Mouse (Mus musculus) layer of hippocampus, adult 8-10 months (tissue): ENCODE results near the gene Gm21969. TPM values are rescaled to one million over a fixed set of nuclear protein-coding genes. Genes with fewer than 3 reads are reported as not detected.
A peak's percentile ranks its signal among the peaks of the same experiment; 100 is the strongest.

Experiments used
- DNase-seq, 2 experiments: peaks; one replicate each; pipeline ENCODE4 v3.0.0; 2022; ENCODE audit warnings: low spot score in 2 of 2
- total RNA-seq, 4 experiments: library from RNA; stranded (reverse); gene quantifications; 2 replicates each; pipeline ENCODE4 v1.2.4; 2022

Gene Gm21969
- total RNA-seq, result not detected

DNA sequence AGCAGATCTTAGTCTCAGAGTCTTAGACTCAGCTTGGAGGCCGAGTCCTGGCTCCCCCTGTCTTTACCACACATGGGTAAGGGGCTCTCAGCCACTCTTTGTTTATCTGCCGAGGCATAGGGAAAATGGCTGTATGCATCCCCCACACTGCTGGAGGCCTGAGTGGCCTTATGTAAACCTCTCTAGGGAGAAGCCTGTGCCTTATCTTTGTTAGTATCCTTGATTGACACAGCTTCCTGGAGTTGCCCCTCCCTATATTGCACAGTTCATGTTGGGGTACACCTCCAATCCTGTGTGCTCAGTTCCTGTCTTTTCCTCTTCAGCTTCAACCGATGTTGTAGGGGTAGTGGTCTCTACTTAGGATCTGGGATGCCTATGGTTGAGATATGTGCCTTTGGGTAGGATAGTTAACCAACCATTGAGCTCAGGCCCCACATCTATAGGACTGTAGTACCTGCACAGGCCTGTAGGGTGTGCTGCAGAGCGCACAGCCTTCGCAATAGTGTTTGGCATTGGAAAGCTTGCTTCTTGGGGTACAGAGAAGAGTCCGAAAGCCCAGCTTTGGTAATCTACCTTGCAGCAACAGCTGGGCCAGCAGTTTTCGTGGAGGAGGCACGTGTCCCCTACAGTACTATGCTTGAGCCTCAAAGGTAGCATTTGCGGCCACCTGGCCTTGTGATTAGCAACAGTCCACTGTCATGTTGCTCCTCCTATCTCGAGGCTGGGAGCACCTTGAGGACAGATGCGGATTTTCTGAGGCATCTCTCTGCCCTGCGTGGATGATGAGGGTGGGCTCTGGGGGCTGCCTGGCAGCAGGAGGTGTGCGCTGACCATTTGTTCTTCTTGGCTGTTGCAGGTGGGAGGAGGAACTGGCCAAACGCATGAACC lies at the start of gene Gm21969:
Gm21969 (plus strand) TSS at position 830 of the 888 bp plus-strand sequence.
- peak in 1 of 2 experiments; percentile 64 for DNase-seq

DNA sequence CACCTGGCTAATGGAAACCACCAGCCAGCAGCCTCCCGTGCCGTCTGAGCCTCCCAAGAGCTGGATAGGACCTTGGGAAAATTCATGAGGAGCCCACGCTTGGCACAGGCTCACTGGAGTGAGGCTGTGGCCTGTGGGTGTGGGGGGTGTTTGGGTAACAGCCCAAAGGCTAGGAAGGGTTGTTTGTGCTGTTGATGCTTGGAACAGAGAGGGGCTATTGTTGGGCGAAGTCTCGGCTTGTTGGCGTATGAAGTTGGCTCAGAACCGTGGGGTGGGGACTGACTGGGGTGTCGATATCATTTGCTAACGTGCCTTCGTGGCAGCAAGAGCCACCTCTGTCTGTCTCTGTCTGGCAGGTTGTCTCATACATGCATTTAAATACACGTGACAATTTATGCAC lies 47.8 kb upstream of the Gm21969 start:
- no peak for DNase-seq

DNA sequence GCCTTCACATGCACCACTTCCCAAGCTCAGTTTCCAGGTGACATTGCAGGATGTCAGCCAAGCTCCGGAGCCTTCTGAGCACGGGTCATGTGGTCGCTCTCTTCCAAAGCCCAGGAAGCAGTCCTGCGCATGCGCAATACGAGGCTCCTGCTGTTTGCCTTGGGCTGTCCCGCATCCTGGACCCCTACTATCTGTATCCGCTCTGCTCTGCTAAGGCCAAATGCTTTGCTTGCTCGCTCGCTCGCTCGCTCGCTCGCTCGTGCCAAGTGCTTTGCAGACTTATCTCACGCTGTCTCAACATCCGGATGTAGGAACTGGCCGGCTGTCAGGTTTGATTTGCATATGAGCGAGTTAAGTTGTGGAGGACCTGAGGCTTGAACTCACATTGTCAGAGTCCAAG lies 47.0 kb upstream of the Gm21969 start:
- DNase-seq, result no peak

DNA sequence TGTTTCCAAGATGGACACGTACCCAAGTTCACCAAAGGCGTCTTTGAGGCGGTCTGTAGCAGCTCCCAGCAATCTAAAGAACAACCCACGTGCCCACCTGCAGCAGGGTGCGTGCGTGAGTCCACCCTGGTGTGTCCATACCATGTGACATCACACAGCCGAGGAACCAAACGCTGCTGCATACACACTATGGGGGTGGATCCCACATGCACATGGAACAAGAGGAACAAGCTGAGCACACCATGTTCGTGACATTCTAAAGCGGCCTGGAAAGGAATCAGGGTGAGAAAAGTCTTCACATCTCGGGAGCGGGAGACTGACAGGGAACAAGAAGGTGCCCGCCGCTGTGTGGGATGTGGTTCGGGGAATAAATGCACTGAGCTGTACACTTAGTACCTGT lies 34.6 kb upstream of the Gm21969 start:
- DNase-seq, result no peak

DNA sequence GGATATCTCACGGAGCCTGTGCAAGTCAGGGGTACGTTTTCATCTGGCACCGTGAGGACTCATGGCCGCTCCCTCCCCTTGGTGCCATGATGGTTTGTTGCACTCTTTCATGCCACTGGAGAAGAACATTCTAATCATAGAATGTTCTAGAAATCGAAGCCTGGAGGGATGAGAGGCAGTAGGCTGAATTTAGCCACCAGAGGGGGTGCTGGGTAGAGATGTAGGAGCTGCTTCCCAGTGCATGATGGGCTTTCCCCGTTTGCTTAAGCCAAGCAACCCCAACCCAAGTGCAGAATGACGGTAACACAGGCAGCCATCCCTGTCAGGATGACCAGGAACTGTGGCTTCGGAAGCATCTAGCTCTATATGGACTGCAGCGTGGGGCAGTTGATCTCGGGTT lies 32.2 kb upstream of the Gm21969 start:
- no peak for DNase-seq

DNA sequence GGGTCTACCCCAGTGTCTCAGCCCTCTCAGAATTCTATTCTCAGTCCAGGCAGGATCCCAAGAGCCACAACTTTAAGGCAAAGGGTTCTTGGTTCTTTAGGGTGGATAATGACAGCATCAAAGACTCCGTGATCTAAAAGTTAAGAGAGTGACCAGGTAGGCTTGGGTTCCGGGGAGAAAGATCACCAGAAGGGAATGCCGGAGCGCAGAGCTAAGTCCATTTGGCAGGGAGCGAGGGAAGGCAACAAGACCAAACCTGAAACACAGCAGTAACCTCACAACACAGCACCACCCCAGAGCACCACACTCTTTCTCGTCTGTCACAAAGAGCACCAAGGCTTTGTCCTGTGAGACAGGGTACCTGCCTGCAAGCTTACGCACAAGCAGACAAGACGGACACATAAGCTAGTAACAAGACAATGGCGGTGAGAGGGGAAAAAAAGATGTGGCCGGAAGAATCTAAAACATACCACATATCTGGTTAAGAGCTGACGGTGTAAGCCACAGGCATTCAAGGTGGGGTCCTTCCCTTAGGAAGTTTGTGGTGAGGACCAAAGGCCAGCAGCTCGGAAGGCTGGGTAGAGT lies 30.0 kb upstream of the Gm21969 start:
- no peak for DNase-seq

DNA sequence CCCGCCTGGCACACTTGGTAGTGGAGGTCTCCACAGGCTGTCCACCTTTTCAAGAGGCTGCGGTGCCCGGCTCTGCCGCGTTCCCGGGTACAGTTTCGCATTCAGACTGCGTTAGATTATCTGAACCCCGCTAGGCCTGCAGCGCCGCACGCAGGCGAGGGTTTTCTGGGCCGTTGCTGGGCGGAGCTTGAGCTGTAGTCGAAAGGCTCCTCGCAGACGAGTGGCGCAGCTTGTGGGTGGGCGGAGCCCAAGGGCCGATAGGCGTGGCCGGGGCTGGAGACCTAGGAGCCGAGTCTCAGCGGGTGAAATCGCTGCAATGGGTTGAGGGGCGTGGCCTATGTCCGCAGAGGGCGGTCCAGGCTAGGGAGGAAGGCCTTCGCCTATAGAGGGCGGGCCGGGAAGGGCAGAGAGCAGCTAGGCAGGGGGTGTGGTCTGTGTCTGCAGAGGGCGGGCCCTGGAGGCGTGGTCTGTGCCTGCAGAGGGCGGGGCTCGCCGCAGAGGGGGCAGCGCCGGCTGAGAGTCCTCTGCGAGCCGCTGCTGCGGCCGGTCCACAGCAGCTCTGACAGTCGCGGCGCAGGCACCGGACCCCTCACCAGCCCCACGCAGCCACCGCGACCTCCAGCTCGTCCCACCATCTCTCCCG lies 28.7 kb upstream of the Gm21969 start:
- peak; percentile 97 to 98 for DNase-seq

DNA sequence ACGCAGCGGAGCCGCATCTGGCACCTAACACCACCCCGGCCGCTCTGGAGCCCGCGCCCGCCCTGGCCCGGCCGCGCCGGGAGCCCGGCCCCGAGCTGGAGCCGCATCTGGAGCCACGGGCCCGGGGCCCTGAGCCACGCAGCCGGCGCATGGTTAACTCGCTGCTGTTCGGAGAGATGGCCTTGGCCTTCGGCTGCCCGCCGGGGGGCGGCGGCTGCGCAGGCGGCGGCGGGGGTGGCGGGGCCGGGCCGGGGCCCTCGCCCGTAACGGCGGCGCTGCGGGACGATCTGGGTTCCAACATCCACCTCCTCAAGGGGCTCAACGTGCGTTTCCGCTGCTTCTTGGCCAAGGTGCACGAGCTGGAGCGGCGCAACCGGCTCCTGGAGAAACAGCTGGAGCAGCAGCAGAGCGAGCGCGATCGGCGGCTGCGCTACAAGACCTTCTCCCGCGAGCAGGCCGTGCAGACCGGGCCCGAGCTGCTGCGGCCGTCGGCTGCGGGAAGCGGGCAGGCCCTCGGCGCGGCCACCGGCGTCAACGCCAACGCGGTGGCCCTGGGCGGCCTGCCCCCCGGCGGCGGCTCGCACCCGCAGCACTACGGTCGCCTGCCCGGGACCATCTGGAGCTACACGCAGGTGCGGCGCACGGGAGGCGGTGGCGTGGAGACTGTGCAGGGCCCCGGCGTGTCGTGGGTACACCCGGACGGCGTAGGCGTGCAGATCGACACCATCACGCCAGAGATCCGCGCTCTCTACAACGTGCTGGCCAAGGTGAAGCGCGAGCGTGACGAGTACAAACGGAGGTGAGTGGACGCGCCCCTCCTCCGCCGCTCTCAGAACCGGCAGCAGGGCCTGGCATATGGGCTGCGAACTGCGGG lies 27.9 kb upstream of the Gm21969 start:
- peak; percentile 39 to 49 for DNase-seq

DNA sequence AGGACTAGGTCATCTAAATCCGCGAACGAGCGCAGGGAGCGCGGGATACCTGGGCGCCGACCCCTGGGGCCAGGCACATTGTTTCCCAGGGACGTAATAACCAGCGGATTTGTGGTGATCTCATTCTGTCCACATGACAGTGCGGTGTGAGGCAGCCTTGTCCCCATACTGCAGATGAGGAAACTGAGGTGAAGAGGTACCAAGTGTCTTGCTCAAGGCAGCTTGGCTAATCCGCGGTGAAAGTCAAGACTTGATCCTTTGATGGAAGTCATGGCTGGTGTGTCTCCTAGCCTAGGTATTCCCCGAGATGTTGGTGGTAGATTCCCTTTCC lies 27.3 kb upstream of the Gm21969 start:
- DNase-seq, result no peak

DNA sequence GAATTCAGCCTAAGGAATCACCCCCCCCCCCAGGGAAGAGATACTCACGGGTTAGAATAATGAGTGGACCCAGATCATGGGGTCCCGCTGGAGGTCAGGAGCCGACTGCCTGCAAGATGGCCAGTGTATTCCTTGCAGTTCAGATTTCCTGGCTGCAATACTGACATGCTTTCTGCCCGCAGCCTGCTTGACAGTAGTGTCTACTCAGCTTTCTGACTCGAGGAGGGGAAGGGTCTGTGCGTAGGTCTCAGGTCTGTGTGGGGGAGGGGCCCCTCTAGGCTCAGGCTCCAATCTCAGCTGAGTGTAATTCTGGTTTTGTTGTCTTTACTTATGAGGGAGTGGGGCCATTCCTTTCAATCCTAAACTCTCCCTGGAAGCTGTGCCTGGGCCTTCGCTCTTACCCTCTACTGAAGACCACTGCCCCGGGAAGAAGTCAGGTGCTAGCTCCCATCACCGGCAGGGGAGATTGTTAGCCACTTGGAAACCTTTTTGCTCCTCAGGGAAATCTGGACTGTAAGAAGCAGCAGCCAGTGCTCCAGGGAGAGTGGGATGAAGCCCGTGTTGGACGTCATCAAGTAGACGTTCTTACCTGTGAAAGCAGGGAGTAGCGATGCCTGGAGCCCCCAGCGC lies 26.6 kb upstream of the Gm21969 start:
- DNase-seq, result no peak

DNA sequence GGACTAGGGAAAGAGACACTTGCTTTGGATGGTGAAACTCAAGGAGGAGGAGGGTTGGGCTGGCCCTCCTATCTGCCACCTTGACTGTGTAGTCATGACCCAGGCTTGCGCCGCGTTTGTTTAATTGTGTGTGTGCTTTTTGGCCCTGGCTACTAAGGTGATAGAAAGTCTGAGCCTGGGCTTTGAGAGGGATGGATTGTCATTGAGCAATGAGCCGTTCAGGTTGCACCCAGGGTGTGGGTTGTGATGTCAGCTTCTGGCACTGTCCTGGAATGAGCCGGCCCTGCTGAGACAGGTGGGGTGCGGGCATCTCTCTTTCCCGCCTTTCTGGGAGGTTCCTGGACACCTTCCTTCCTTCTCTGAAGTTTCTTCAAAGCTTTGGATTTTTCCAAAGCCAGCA lies 26.0 kb upstream of the Gm21969 start:
- no peak for DNase-seq

DNA sequence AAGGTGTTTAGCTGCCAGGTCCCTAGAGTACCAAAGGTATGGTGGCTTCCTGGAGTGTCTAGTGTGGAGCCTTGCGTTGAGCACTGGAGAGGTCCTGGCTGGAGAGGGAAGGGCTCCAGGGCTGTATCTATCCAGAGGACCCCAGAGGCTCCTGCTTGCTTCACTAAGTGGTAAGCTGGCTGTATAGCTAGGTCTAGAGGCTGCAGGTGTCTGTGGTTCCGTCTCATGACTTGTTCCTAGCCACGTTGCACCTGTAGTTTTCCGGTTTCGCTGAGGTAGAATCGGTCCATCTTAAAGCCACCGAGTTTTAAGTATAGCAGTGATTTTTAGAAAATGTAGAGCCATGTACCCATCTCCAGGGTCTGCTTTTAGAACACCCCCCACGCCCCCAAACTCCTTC lies 24.6 kb upstream of the Gm21969 start:
- no peak for DNase-seq

DNA sequence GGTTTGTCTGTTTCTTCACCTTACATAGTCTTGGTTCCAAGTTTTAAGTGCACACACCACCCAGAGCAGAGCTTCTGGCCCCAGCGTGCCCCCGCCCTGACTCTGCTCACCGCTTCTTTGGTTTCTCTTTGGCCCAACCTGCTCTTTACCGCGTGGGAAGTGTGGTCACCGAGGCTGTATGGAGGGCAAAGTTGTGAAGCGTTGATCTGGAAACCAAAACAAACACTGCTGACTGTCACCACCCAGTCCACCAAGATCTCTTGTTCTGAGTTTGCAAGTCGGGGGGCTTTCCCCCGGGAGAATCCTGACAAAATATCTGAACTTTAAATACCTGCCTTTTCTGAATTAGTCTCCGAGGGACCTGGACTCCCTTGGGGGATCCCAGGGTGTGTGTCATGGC lies 24.0 kb upstream of the Gm21969 start:
- DNase-seq, result no peak

DNA sequence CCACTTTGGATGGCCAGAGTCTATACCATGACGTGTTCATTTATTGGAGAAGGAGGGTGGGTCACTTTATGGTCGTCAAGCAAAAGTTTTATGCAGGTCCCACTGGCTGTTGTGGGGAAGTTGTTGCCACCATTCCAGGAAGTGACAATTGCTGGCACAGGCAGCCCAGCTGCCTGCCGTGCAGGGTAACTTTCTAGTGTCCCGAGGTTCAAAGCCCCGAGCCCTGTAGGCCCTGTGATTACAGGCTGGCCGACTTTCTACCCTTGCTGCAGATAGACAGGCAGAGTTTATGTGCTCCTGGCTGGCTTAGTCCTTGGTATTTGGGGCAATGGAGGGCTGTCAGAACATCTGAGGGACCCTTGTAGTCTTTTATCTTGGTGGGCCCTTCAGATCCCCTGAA lies 23.5 kb upstream of the Gm21969 start:
- DNase-seq, result no peak

DNA sequence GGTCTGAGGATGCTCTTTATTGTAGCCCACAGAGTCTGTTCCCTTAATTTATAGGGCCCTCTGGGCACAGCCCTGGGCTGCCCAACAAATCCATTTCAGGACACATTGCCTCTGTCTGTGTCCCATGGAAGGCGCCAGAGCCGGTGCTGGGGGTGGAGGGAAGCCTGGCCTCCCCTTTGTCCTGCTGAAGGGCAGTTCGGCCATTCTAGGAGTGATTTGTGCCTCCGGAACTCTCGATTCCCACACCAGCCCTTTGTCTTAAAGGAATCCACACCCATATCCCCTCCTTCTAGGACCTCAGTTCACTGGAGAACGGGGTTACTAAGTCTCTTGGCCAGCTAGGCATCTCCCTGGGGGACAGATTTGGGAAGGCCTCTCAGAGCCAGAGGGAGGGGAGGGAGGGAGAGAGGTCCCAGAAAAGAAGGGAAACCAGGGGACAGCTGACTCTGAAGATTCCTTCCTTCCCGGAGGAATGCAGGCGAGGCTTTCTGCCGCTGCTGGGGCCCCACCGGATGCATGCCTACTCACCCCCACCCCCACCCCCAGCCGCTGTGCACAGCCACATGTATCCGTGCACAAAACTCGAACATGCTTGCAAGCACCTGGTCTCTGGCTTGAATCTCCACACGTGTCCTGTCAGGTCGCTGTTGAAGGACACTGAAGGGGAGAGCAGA lies 22.2 kb upstream of the Gm21969 start:
- no peak for DNase-seq

DNA sequence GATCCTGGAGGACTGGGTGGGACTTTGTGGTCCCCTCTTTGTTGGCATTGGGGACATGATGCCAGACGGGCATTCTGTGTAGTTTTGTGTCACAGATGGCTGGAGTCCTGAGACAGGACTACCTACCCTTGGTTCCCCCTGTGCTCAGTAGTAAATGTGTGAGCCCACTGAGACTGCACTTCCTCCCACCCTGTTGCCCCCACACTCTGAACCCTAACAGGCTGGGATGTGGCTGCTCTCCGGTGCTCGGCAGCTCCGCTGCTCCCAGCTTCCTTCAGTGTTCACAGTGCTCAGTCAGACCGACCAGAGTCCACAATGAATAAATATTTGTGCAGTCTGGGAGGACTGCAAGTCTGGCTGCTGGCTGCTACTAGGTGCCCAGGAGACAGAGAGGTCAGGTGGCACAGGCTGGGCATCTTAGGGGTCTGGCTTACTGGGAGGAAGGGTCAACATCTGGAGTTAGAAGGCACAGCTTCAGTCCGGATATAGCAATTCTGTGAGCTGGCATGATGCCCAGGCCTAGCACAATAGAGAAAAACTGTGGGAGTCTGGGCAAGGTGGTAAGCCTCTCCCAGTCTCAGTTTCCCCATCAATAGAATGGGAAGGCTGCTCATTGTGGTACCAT lies 21.4 kb upstream of the Gm21969 start:
- DNase-seq, result no peak

DNA sequence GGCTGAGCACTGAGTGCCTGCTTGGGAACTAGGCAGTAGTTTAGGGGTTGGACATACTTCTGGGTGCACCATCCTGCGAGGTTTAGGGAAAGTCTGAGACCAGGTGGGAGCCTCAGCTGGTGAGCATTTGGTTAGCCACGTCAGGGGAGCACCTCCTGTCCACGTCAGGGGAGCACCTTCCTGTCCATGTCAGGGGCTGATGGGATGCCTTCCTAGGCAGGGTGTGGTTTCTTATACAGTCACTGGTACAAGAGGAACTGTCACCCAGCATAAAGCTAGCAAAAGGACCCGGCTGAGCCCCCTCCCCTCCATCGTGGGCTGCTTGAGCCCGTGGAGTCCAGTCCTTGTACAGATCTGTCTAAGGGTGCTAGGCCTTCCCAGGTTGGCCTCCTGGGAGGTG lies 20.6 kb upstream of the Gm21969 start:
- no peak for DNase-seq

DNA sequence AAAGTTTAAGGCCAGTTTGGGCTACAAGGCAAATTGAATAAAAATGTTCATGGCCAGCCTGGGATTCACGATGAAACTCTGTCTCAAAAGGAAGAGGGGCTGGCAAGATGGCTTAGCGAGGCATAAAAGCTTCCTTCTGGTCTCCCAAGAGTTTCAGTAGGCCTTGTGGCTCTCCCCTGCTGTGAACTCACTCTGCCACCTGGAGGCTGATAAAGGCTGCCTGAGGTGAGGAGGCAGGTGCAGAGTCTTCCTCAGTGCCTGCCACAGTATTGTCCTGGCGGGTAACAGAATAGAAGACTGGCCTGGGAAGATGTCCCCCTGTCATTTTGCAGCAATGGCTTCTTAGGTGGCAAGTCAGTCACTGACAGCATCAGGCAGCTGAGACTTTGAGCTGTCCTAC lies 20.1 kb upstream of the Gm21969 start:
- no peak for DNase-seq

DNA sequence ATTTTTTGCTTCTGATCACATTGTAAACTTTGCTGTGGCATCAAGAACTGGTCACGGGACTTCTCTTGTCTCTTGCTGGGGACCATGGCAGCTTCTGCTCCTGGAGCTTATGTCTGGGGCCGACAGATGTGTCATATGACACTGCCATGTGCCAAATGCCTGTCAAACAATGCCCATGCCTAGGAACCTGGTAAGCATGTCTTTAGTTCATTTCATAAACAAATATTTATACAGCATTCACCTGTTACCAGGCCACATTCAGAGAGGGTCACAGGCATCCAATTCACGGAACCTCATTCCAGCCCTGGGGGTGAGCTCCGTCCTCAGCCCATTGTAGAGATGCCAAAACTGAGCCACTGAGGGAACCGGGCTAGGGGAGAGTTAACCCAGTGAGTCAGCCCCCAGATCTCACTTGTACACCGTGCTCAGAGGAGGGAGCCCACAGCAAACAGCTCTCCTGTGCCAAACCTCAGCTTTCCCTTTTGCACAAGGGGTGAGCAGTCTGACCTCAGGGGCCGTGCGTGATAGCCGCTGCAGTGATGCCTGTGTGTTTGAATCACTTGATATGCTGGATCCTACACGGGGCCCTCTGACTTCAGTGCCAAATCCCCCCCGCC lies 19.2 kb upstream of the Gm21969 start:
- no peak for DNase-seq

DNA sequence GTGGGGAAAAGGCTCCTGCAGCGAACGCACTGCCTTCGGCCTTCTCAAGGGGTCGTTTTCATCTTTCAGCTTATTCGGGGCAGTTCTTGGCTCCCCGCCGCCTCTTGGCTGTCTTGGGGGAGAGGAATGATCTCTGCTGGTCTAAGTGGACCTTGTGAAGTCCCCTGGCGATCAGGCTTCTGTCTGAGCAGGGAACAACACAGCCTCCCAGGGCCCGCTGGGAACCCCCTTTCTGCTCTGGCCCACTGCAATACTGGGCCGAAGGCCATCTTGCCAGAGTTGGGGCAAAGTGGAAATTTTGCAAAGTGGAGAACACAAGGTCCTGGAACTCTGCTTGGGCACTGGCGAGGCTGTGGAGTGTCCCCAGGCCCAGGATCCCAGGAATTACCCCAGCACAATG lies 18.3 kb upstream of the Gm21969 start:
- DNase-seq, result no peak
